Mouse (Mus musculus) hindbrain, embryonic 15.5 days (tissue): ENCODE measurements at regions not wholly inside any gene's neighbourhood (a gene's known extent, or its start where the extent isn't known, plus 50 kb on each side); places are given as distances from the start of the nearest gene placed in this dataset.
"Not testable (repeated sequence)": the region's sequence is repeated elsewhere in the genome, so short reads cannot be mapped to it uniquely, and the experiment has no call there.

Experiments used
- ATAC-seq: fragments of 200-750 bp; cut with Nextera tagmentation; 2 replicates; pipeline ENCODE4 v1.8.0; 2017; ENCODE audit warnings: low read depth, moderate number of reproducible peaks, moderate TSS enrichment; ENCODE audit not compliant: low FRiP score
- H3K27ac ChIP-seq: fragments of 300-500 bp; sonication (generic); replicated peaks from 2 replicates; pipeline ENCODE4 v1.5.1; 2015; ENCODE audit warnings: mild to moderate bottlenecking, inconsistent platforms
- H3K27me3 ChIP-seq: fragments of 300-500 bp; sonication (generic); 2 replicates; pipeline ENCODE4 v1.6.1; 2015; ENCODE audit warnings: control low read depth, inconsistent platforms
- H3K36me3 ChIP-seq: fragments of 300-500 bp; sonication (generic); 2 replicates; pipeline ENCODE4 v1.6.1; 2015; ENCODE audit warnings: control low read depth, inconsistent platforms
- H3K4me1 ChIP-seq: fragments of 300-500 bp; sonication (generic); replicated peaks from 2 replicates; pipeline ENCODE4 v1.6.1; 2015; ENCODE audit warnings: control low read depth, inconsistent platforms
- H3K4me2 ChIP-seq: fragments of 300-500 bp; sonication (generic); 2 replicates; pipeline ENCODE4 v1.6.1; 2015; ENCODE audit warnings: moderate library complexity, mild to moderate bottlenecking, inconsistent platforms
- H3K4me3 ChIP-seq: fragments of 300-500 bp; sonication (generic); 2 replicates; pipeline ENCODE4 v1.5.1; 2015; ENCODE audit warnings: mild to moderate bottlenecking, inconsistent platforms
- H3K9ac ChIP-seq: fragments of 300-500 bp; sonication (generic); 2 replicates; pipeline ENCODE4 v1.6.1; 2015; ENCODE audit warnings: inconsistent platforms
- H3K9me3 ChIP-seq: fragments of 300-500 bp; sonication (generic); 2 replicates; pipeline ENCODE4 v1.6.1; 2016; ENCODE audit warnings: control low read depth, inconsistent platforms
- WGBS: fragments of 180-500 bp; shearing (Covaris S2); methylation state at CpG from one replicate; pipeline ENCODE4 v1.1.7; 2015; 5-methylcytosine and 5-hydroxymethylcytosine counted together

DNA sequence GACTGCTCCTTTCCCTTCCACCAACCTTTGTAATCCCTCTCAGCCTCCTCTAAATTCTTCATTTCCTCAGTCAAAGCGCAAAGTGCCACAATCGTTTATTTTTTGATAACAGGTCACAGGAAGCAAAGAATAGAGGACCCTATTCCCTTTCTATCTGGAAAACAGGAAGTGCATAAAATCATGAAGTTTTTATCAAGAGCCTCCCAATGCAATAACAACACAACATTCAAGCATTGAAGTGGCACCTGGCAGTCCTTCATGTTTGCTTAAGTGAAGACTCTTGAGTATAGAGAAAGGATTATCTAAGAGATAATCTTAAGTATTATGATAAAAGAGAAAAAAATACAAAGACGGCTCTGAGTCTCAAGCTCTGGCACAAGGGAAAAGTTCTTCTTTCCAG, 111.9 kb downstream of the Ibtk start:
- no peak overlapping the region for H3K4me3 ChIP-seq
- no peak overlapping the region for H3K4me2 ChIP-seq
- H3K9ac ChIP-seq = no peak overlapping the region
- no peaks in the 10 kb centered on the region for H3K9me3 ChIP-seq
- H3K4me1 ChIP-seq = no peaks in the 10 kb centered on the region
- no peaks in the 10 kb centered on the region for H3K36me3 ChIP-seq
- H3K27ac ChIP-seq = no peak overlapping the region
- H3K27me3 ChIP-seq = no peaks in the 10 kb centered on the region
- WGBS = 87% methylated on average over 3 of the region's 3 CpGs
- no peak for ATAC-seq

GRCm38 (mm10) chr9:85636131-85636447, 113.0 kb downstream of the Ibtk start:
- H3K4me1 ChIP-seq = no peaks in the 10 kb centered on the region
- H3K9ac ChIP-seq = no peak overlapping the region
- H3K36me3 ChIP-seq = no peaks in the 10 kb centered on the region
- no peak overlapping the region for H3K4me2 ChIP-seq
- no peak for ATAC-seq
- no peak overlapping the region for H3K27ac ChIP-seq
- H3K4me3 ChIP-seq = no peak overlapping the region
- H3K9me3 ChIP-seq = no peaks in the 10 kb centered on the region
- 77% methylated on average over 3 of the region's 3 CpGs for WGBS
- H3K27me3 ChIP-seq = no peaks in the 10 kb centered on the region

GRCm38 (mm10) chr9:85635438-85636130, 113.5 kb downstream of the Ibtk start:
- H3K4me2 ChIP-seq = no peak overlapping the region
- no peaks in the 10 kb centered on the region for H3K36me3 ChIP-seq
- H3K4me1 ChIP-seq = no peaks in the 10 kb centered on the region
- ATAC-seq = peak; percentile 66; the same call in 1 of the 2 replicates
- no peaks in the 10 kb centered on the region for H3K9me3 ChIP-seq
- no peak overlapping the region for H3K27ac ChIP-seq
- WGBS = 80% methylated on average over 12 of the region's 12 CpGs
- no peak overlapping the region for H3K4me3 ChIP-seq
- no peaks in the 10 kb centered on the region for H3K27me3 ChIP-seq
- no peak overlapping the region for H3K9ac ChIP-seq

GRCm38 (mm10) chr9:85634786-85635185, 114.3 kb downstream of the Ibtk start:
- WGBS = 81% methylated on average over 3 of the region's 3 CpGs
- not testable (repeated sequence) for H3K9me3 ChIP-seq, H3K36me3 ChIP-seq, H3K4me2 ChIP-seq, H3K9ac ChIP-seq, H3K27me3 ChIP-seq, H3K4me3 ChIP-seq, ATAC-seq, H3K27ac ChIP-seq, H3K4me1 ChIP-seq

DNA sequence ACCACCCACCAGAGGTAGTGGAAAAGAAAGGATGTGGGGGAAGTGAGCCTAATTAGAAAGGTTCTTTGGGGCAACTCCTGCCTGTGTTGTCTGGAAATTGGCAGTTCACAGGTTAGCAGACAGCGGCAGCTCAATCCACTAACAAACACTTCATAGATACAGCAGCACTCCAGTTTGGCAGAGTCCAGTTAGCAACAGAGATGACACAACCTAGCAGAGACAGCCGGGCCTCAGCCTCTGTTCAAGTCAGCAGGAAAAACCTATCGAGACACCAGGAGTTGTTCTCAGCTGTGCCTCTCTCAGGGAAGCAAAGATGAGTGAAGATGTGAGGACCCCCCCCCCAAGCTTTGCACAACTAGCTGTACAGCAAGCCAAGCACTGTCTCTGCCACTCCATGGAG, 131.2 kb downstream of the Ibtk start:
- ATAC-seq = no peak
- Histone ChIP-seq H3K4me2 (no peak overlapping the region), H3K4me3 (no peak overlapping the region), H3K9ac (no peak overlapping the region), H3K27ac (no peak overlapping the region), H3K36me3 (no peaks in the 10 kb centered on the region), H3K9me3 (no peaks in the 10 kb centered on the region), H3K4me1 (no peaks in the 10 kb centered on the region), H3K27me3 (no peaks in the 10 kb centered on the region)
- WGBS = 94% methylated on average over 3 of the region's 3 CpGs

DNA sequence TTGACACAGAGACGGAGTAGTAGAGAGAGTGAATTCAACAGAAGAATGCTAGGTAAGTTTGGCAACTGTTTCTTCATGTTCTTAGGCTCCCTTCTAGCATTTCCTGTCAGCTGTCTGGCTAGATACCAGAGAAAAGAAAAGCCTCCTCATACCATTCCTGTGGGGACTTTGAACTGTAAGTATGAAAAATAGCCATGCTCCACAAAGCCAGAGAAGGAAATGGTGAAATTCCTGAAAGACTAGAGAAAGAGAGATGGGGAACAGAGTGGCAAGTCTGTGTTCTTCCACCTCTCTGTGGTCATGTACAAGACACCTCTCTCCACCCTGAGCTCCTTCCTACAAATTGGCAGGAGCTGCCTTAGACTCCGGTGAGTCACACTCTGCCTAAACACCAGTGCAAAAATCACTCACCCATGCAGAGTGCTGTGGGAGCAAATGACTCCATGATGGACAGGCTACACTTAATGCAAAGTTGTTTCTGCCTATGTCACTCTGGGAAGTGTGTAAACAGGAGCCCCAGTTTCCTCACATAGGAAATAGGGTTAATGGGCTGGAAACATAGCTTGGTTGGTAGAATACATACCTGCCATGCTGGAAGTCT, 131.9 kb downstream of the Ibtk start:
- H3K27me3 ChIP-seq = no peaks in the 10 kb centered on the region
- H3K9me3 ChIP-seq = no peaks in the 10 kb centered on the region
- no peaks in the 10 kb centered on the region for H3K4me1 ChIP-seq
- H3K4me2 ChIP-seq = no peak overlapping the region
- 76% methylated on average over 2 of the region's 2 CpGs for WGBS
- ATAC-seq = no peak
- H3K9ac ChIP-seq = no peak overlapping the region
- no peak overlapping the region for H3K4me3 ChIP-seq
- no peak overlapping the region for H3K27ac ChIP-seq
- H3K36me3 ChIP-seq = no peaks in the 10 kb centered on the region

GRCm38 (mm10) chr9:85616266-85616869, 132.8 kb downstream of the Ibtk start:
- H3K27ac ChIP-seq = no peak overlapping the region
- no peaks in the 10 kb centered on the region for H3K27me3 ChIP-seq
- no peaks in the 10 kb centered on the region for H3K36me3 ChIP-seq
- no peaks in the 10 kb centered on the region for H3K4me1 ChIP-seq
- H3K9ac ChIP-seq = no peak overlapping the region
- no peak overlapping the region for H3K4me3 ChIP-seq
- no peaks in the 10 kb centered on the region for H3K9me3 ChIP-seq
- WGBS = 87% methylated on average over 12 of the region's 12 CpGs
- H3K4me2 ChIP-seq = no peak overlapping the region
- no peak for ATAC-seq

- no peak overlapping the region for H3K9ac ChIP-seq
- ATAC-seq = peak; percentile 82
- no peak overlapping the region for H3K4me2 ChIP-seq
- WGBS = 67% methylated on average over 3 of the region's 3 CpGs
- H3K9me3 ChIP-seq = no peaks in the 10 kb centered on the region
- H3K36me3 ChIP-seq = no peaks in the 10 kb centered on the region
- H3K4me1 ChIP-seq = no peaks in the 10 kb centered on the region
- H3K27me3 ChIP-seq = no peaks in the 10 kb centered on the region
- H3K27ac ChIP-seq = no peak overlapping the region
- no peak overlapping the region for H3K4me3 ChIP-seq
Measured at GRCm38 (mm10) chr9:85609152-85609551, 140.0 kb downstream of the Ibtk start.

GRCm38 (mm10) chr9:85596959-85597358, 152.2 kb downstream of the Ibtk start:
- Histone ChIP-seq H3K27ac (no peak overlapping the region), H3K36me3 (no peaks in the 10 kb centered on the region), H3K27me3 (no peaks in the 10 kb centered on the region), H3K9ac (no peak overlapping the region), H3K4me1 (no peaks in the 10 kb centered on the region), H3K9me3 (no peaks in the 10 kb centered on the region), H3K4me3 (no peak overlapping the region), H3K4me2 (no peak overlapping the region)
- WGBS = 51% methylated on average over 2 of the region's 2 CpGs
- ATAC-seq = no peak

DNA sequence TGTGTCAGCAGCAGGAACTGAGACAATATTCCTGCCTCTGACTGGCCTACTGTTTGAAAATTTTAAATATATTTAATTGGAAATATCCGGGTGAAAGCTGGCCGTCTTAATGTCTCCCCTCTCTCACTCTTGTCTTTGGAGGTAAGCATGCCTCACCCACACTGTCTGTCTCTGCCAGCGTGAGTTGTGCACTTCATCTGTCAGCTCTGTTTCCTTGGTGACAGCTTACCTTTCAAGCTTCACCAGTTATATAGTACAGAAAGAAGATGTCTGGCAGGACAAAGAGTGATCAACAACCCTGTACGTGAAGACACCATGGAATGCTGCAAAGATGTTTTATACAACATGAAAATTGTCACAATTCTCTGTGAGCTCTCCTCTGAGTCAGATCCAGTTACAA, 155.3 kb downstream of the Ibtk start:
- H3K36me3 ChIP-seq = no peaks in the 10 kb centered on the region
- no peak overlapping the region for H3K9ac ChIP-seq
- ATAC-seq = peak; percentile 45; the same call in 1 of the 2 replicates
- H3K27ac ChIP-seq = no peak overlapping the region
- no peak overlapping the region for H3K4me2 ChIP-seq
- no peaks in the 10 kb centered on the region for H3K9me3 ChIP-seq
- no peaks in the 10 kb centered on the region for H3K27me3 ChIP-seq
- 66% methylated on average over 4 of the region's 4 CpGs for WGBS
- no peaks in the 10 kb centered on the region for H3K4me1 ChIP-seq
- H3K4me3 ChIP-seq = no peak overlapping the region

DNA sequence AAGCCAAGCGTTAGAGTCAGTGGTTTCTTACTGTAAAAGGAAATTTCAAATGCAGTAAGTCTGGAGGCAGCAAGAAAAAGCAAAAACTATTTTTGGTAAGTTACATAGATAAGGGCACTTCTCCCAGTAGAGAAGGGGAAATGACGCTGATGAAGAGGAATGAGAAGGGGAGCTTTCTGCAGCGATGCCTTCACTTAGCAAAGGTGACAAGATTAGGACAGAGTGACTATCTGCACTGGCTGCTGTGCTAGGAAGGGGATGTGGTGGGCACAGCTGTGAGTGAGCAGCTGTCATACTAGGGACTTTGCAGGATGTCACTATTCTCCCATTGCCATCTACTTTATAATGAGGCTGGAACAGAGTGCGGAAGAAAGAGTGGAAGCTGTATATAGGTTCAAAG, 156.5 kb downstream of the Ibtk start:
- Histone ChIP-seq H3K27ac (no peak overlapping the region), H3K4me2 (no peak overlapping the region), H3K9me3 (no peaks in the 10 kb centered on the region), H3K4me3 (no peak overlapping the region), H3K4me1 (no peaks in the 10 kb centered on the region), H3K9ac (no peak overlapping the region), H3K27me3 (no peaks in the 10 kb centered on the region), H3K36me3 (no peaks in the 10 kb centered on the region)
- 89% methylated on average over 4 of the region's 4 CpGs for WGBS
- no peak for ATAC-seq

DNA sequence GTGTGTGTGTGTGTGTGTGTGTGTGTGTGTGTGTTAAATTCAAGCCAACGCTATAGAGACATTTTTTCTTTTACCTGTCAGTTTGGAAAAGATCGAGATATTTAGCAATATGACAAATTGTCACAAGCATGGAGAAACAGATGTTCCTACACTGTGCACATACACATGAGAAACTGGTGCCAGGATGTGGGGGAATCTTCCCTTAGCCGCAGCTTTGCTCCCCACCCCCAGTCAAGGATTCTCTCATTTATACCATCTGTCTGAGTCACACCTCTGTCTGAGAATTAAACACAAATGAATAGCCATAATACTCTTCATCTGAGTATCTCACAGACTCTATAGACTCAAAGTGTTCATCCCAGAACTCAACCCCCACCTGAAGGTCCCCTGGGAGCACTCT, 159.9 kb downstream of the Ibtk start:
- Histone ChIP-seq H3K9me3 (no peaks in the 10 kb centered on the region), H3K4me3 (no peak overlapping the region), H3K4me1 (no peaks in the 10 kb centered on the region), H3K36me3 (no peaks in the 10 kb centered on the region), H3K27me3 (no peaks in the 10 kb centered on the region), H3K4me2 (no peak overlapping the region), H3K9ac (no peak overlapping the region), H3K27ac (no peak overlapping the region)
- 0 out of 2 replicates have a peak, but pooled peaks have one; percentile 38 for ATAC-seq
- WGBS = 86% methylated on average over 3 of the region's 3 CpGs
